Mouse (Mus musculus): ENCODE results near the gene Fdx1l.

Fdx1l gene

DNA sequence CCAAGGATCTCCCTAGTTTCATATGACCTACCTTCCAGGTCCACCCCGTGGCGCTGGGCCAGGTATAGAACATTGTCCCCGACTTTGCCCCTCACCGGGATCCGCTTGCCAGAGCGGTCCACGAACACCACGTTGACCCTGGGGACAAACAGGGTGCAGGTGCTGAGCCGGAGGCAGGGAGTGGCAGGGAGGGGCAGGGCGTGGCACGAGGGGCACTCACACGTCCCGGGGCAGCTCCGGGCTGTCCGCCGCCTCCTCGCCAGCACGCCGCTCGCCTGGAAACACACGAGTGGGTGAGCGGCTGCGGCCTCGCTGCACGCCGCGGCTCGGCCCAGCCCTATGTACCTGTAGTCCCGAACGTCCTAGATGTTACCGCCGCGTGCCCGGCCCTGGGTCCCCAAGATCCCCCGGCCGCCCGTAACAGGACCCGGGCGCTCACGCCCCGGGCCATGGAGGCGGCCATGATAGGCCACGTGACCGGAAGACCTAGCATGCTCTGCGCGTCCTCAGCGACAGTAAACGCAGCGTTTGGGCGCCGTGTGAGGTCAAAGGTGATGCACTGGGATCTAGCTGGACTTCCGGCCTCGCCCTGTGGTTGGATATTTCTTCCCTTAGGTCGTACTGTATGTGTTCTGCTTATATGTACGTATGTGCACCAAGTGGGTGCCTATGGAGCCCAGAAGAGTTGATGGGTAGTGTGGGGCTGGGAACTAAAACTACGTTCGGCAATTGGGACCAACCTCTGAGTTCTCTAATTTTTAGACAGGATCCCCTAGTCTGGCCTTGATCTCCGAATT lies at the start of gene Fdx1l, which contains the start of gene Gm49373:
Gene Fdx1l (minus strand): TSS at position 571 of the 797 bp plus-strand sequence.
Gene Gm49373 (minus strand): TSS at position 53 of the 797 bp plus-strand sequence.
- peak; percentile 94 for DNase-seq

DNA sequence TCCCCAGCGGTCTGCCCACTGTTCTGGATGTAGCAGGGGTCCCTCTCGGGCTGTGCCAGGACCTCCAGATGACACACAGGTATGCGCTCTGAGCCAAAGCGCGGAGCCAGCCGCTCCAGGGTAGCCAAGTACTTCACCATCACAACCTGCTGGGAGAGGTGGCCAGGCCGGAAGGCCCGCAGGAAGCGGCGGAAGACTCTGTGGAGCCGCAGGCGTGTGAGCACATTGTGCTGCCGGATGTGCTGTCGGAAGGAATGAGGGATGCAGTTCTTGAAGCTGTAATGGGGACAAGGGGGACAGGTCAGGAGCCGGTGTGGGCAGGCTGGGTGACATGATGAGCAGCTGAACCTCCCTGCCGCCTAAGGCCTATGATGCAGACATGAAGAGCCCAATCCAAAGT lies 48.1 kb upstream of the Fdx1l start:
- DNase-seq: peak; percentile 26

DNA sequence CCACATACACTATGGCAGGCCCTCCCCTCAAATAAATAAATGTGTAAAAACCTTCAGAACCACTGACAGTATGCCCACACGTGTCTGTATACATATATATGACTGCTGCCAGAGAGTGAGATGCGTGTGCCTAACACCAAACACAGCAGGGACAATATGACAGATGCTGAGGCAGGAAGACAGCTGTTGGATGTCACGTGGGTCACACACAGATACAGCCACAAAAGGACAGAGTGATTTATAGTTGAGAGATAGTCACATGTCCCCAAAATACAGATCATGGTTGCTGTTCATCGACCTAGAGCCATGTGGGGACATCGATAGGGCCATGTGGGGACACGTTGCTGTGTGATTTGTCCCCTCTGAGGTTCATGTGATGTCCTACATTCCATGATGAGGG lies 43.7 kb upstream of the Fdx1l start:
- no peak for DNase-seq

DNA sequence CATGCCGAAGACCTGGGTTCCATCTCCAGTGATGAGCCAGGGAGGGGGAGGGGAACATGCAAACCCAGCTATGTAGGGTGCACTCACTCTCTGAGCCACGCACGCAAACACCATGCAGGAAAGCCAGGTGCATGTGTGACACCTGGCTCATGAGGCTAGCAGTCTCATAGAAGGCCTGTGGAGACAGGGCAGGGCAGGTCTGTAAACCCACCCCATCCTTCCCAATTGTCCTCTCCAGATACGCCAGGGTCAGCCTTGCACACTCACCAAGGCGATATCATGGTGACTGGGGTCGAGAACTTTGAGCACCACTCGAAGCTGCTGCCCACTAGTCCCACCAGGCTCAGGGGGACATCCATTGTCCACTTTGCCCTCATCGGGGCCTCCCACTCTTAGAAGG lies 41.7 kb upstream of the Fdx1l start:
- no peak for DNase-seq

DNA sequence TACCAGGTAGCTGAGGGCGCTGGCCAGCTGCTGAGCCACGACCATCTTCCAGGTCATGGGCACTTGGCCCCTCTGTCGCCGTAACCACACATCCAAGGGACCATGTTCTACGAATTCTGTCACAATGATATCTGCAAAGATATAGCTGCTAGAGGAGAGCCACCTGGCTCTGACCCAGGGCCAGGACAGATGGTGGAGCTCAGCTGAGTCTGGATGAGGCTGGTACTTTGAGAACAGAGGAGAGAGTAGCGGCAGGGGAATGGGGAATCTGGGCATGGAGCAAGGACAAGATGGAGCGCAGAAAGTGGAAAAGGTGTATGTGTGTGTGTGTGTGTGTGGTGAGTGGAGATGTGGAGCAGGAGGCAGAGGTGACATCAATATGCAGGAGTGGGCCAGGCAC lies 40.8 kb upstream of the Fdx1l start:
- no peak for DNase-seq

DNA sequence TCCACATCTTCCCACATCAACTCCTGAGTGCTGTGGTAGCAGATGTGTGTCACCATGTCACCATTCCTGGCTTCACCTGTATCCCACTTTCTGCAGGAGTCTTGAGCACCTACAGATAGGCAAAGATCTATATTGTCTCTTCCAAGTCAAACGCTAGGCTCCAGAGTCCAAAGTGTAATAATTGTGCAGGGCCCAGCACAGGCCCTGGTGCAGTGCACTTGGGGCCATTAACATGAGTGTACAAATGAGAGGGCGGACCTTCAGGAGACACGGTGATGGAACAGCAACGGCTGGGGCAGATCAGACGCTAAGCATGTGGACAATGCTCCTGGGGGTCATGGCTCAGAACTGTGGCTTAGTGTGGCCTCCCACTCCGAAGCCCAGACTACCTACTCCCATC lies 40.3 kb upstream of the Fdx1l start:
- DNase-seq: no peak

DNA sequence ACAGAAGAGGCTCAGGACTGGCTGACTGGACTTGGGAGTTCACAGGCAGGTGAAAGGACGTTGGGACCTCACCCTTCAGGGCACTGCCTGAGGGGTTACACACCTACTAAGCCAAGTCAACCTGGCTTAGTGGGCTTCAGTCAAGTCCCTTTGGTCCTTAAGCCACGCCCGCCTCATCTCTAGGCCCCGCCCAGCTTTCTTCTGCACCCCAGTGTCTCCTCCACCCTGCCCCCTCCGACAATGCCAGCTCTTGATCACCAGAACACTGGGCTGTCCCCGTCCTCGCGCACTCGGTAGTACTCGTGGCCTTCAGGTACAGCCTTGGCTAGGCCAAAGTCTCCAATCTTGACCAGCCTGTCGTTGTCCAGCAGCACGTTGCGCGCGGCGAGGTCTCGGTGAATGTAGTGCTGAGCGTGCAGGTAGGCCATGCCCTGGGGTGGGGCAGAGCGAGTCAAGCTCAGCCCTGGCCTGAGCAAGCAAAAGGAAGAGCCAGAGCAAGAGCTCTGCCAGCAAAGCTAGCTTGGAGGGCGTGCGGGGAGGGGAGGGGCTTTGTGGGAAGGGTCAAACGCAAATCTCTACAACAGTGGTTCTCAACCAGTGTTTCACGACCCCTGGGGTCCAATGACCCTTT lies 34.3 kb upstream of the Fdx1l start:
- no peak for DNase-seq

DNA sequence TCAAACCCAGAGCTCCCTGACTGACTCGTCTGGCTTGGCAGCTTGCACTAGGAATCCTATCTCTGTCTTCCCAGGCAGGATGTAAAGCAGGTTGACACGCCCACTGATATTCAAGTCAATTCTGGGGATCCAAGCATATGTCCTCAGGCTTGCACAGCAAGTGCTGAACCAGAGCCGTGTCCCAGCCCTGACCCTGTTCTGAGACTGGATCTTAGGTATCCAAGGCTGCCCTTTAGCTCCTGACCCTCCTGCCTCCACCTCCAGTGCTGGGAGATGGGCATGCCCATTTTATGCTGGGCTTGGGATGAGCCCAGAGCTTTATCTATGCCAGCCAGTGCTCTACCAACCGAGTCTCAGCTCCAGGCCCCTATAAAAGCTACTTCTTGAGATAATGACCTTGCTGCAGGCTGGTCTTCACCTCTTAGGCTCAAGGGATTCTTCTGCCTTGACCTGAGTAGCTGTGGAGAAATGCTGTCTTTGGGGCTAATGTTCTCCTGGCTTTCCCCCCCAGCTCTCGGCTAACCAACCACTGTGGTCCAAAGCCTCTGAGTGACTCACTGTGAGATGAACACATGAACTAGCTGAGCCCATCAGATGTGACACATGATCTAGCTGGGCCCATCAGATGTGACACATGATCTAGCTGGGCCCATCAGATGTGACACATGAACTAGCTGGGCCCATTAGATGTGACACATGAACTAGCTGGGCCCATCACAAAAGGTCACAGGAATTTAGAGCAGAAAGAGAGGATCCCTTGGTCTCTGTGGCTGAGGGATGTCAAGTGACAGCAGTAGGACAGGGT lies 32.5 kb upstream of the Fdx1l start:
- DNase-seq: no peak

DNA sequence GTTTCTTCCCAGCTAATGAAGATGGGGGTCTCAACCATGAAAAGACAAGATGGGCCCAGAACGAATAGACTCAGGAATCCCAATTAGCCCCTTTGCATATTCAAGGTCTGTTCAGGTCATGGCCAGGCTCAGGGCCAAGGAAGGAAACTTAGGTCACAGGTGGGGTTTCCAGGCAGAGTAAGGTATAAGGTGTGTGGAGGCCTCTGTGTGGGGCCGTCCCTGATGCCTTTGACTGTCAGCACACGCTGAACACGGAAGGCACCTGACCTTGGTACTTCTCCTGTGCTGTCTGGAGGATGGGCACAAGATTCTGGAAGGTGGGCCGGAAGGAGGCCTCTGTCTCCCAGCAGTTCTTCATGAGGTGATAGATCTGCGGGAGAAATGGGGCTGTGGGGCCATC lies 31.4 kb upstream of the Fdx1l start:
- no peak for DNase-seq

DNA sequence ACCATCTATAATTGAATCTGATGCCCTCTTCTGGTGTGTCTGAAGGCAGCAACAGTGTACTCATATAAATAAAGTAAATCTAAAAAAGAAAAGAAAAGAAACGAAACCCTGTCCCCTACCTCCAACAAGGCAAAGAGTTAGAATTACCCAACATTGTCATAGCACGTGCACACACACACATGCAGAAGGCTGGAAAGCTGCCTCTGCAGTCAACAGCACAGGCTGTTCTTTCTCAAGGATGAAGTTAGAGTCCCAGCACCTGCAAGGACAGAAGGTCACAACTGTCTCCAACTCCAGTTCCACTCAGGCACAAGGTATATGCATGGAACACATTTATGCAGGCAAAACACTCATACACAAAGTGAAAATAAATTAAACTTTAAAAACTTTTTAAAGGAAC lies 28.7 kb upstream of the Fdx1l start:
- DNase-seq: no peak

DNA sequence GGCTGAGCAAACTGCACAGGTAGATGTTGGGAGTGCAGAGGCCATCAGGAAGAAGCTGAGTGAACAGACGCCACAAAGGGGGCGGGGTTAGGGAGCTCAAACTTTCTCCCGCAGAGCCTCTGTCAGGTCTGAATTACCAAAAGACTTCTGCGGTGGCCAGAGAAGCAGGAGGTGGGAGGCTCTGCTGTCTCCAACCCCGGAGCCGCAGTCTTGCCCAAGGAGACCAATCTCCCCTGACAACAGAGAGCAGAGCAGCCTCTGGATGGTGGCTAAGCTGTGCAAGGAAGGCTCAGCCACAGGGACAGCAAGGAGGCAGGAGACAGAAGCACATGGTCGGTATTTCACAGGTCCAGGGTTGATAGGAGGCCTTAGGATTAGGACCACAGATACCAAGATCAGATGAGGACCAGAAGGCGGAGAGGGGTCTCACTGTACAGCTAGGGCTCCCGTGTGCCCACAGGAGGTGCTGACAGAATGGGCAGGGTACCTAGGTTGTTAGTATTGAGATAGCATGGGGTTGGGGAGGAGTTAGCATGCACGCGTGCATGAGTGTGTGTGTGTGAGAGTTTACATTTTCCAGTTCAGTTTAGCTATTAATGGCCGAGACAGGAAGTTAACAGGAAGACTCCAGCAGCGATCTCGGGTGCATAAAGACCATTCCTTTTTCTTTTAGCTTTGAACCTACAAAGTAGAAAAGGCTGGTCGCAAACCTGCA lies 27.2 kb upstream of the Fdx1l start:
- DNase-seq: no peak

DNA sequence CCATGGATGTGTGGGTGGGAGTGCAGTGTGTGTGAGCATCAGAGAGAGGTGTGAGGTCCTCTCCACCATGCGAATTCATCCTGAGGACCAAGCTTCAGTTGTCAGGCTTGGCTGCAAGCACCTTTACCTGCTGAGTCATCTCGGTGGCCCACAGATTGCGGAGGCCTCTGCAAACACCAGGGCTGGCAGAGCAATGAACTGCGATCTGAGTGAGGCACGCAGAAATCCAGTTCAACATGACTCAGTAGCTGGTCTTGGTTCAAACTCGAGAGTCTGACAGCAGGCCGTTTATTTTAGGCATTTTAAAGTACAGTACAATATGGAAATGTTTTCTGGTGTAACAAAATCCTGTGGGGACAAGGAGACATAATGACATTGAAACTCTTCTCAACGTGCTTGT lies 24.4 kb upstream of the Fdx1l start:
- no peak for DNase-seq

DNA sequence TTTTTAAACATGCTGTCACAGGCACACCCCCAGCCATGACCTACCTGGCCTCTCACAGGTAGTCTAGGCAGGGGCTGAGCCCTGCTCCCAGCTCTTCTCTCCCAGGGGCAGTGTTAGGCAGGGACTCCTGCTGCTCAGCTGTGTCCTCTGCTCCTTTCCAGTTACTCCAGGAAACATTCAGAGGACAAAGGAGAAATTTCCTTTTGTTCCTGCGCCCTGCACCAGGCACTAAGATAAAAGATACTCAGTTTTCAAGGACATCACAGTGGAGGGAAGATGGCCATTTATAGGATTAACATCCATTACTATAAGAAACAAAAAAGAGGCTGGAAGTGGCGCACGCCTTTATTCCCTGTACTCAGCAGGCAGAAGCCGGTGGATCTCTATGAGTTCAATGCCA lies 22.5 kb upstream of the Fdx1l start:
- DNase-seq: no peak

DNA sequence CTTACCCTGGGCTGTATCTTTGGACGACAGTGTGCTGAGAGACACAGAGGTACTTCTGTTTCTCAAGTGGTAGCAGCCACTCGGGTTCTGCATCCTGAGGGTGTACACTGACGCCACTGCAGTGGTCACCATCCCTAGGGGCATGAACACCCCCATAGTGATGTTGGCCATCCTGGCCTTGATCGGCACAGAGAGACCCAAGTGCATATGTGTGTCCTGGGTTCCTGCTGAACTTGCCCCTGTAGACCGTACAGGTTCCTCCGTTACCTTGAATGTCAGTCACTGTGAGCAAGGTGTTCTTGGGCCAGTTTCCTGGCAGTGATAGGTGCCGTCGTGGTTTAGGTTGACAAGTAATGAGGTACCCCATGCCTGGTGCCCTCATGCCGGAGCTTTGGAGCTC lies 20.0 kb upstream of the Fdx1l start:
- no peak for DNase-seq

DNA sequence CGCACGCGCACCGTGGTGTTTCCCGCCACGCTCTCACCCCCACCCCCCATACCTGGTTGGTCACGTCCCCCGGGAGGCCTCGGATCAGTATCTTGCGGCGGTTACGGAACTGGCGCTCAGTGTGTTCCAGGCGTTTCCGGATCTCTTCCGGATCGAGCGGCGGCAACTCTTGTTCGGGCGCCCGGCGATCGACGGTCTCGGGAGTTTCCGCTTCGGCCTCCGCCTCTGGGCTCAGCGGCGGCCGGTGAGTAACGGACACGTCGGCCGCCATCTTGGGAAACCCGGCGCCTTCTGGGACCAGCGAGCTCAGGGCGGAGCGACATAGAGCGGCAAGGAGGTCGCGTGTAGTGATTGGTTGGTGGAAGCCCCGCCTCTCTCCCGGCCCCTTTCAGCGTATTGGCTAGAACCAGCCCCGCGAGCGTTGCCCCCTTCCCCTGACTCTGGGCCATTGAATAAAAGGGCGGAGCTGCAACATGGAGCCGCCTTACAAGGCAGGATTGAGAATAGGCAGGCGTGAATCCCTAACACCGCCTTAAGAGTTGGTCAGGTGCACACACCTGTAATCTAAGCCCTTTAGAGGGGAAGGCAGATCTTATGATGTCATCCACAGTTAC lies 18.4 kb upstream of the Fdx1l start, which contains the start of the genes Gm38431 and Raver1:
Gene Gm38431 (minus strand): TSS at position 291 of the 614 bp plus-strand sequence.
Gene Raver1 (minus strand): TSS at position 302 of the 614 bp plus-strand sequence.
- DNase-seq: peak; percentile 99

DNA sequence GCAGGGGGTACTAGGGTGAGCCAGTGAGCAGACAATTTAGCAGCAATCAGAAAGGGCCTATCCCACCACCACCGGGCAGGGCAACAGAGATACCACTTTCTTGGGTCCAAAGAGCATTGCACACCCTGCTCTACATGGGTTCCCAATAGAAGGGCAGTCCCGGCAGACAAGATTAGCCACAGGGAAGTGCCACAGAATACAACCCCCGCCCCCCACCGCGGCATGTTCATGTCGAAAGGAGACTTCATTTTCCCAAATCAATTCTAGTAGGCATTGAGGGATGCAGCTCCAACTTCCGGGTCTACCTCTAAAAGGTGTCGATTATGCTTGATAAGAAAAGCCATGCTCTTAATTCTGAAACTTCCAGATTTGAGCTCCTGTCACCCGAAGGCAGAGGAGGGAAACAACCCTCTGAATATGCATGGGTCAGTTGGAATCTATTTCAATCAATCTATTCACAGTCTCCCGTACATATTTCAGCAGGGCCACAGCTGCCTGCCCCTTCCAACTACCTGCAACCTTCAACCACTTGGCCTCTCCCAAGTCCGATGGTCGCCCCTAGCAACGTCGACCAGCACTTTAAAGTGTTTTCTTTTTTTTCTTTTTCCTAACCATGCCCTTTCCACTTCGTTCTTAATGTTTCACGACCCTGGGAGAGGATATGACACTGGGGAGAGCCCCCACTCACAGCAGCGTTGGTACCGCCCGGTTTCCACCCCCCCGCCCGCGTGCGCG lies 17.7 kb upstream of the Fdx1l start:
- peak; percentile 42 for DNase-seq

DNA sequence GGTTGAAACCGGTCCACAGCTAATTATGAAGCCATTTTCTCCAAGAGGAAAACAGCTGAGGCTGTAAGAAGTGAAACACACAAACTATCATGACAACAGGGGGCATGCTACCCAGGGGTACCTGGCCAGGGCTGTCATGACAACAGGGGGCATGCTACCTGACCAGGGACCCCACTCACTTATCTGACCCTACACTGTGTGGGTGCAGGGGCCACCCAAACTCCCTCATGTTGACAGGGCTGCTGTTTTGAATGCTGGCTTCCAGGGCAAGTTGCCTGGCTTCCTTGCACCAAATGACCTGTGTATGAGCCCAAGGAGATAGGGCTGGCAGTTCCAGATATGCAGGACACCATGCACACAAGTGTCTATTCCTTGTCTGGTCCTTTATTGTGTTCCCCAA lies 17.1 kb upstream of the Fdx1l start:
- DNase-seq: no peak

DNA sequence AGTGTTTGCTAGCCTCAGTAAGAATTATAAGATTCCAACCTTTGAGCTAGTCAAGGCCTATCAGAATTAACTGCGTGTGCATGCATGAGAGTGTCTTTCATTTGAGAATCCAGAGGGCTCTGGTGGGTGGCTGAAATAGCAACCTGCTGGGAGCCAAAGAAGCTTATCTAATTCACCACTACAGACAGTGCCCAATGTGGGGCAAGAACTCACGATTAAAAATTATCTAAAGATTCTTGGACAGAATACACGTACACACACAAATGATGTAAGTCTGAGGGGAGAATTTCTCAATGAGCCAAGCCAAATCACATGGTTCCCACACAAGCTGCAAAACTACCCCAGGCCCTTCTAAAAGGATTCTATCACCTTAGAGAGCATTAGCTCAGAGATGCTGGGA lies 9.9 kb upstream of the Fdx1l start:
- no peak for DNase-seq

DNA sequence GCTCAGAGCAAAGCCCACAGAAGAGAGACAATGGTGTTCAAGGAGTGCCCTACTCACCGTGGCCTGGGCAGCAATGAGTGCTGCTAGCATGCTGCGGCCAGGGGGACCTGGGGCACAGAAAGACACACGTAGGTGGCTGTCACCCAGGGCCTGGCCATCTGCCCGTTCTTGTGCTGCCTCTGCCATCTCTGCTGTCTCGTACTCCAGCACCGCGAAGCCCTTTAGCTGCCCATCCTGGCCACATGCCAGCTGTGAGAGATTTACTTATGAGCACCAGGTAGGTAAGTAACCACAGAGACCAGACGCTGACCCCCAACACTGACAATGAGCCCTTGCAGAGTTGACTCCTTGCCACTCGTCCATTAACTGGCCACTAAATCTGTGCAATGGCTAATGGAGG lies 7.7 kb upstream of the Fdx1l start:
- DNase-seq: no peak

DNA sequence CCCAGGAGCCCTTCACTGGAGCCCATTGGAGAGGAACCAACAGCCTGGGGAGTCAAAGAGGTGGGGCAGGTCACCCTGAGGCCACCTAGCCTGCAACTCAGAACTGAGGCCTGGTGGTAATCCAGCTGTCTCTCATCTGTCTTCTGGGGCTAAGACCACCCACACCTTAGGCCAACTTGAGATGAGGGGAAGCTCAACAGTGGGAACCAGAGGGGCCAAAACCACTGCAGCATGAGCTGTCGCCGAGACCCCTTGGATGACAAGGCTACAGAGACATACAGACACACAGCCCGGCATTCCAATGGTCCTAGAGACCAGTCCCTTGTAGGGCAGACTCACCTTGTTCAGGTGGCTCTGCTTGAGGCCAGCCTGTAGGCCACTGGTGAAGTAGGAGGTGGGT lies 2.2 kb upstream of the Fdx1l start:
- DNase-seq: no peak

DNA sequence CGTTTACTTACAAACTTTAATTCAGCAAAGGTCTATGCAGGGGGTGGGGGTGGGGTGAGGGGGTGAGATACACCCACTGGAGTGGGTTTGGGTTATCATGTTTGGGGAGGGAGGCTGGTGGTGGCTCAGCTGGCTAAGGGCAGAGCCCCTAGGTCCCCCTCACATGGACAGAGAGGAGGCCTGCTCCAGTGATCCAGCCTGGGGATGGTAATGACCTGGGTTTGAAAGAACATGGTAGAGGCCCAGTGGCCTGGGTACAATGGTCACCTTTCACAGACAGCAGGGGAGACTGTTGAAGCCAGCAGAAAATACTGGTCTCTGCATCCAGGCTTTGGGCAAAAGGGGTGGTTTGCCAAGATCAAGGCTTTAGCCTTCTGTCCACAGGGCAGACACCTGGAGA lies 759 bp upstream of the Fdx1l start:
- DNase-seq: peak; percentile 22

DNA sequence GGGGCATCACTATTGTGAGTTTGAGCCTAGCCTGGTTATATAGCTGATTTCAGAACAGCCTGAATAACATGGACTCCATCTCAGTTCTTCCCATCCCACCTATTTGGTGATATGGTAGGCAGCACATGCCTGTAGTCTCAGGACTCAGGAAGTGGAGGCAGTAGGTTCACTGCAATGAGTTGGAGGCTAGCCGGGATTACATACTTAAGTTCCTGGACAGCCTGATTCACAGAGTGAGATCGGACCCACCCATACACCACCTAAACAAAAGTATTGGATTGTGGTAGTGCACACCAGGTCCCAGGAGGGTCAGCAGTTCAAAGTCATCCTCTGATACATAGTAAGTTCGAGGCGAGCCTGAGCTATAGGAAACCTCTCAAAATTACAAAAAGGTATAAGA lies 773 bp downstream of the Fdx1l start:
- DNase-seq: no peak
